Mouse (Mus musculus): ENCODE results near the gene Nup54.

Nup54 gene

GRCm38 (mm10) chr5:92375368-92375767 lies 59.7 kb downstream of the Nup54 start:
- no peak for DNase-seq (ENCODE audit: low spot score)

- no peak for DNase-seq (ENCODE audit: low spot score)
These were observed 60.3 kb downstream of the Nup54 start for GRCm38 (mm10) chr5:92374721-92375142.

DNA sequence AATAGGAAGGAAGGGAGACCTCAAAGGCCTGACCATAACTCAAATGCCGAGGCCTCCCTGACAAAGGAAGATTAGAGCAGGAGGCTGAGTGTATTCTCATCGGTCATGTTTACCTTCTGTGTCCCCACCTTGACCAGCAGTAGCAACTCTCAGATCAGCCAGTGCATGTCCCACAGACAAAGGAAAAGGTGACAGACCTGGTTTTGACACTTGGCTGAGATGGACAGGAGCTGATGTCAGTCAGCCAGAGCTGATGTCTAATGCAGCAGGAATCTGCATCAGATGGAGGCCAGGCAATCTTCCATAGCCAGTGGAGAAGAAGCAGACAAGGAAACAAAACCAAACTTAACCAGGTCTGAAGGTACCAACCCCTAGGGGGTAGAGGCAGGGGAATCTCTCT lies 62.4 kb downstream of the Nup54 start:
- no peak for DNase-seq (ENCODE audit: low spot score)

- no peak for DNase-seq (ENCODE audit: low spot score)
These were observed 63.5 kb downstream of the Nup54 start for GRCm38 (mm10) chr5:92371361-92371976.

- no peak for DNase-seq (ENCODE audit: low spot score)
These were observed 64.1 kb downstream of the Nup54 start for GRCm38 (mm10) chr5:92370891-92371290.

DNA sequence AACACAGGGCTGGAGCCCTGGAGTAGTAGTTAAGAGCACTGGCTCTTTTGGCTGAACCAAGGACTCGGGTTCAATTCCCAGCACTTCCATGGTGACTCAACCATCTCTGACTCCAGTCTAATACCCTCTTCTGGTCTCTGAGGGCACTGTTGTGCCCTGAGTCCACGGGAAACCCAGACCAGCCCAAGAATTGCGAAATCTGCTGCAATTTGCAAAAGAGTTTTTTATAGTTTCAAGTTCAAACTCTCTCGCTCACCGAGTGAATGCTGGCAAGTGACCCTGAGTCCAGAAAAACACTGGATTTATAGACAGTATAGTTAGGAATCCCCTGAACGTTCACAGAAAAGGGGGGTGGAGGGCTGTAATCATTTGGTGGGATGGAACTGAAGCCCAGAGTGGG lies 64.6 kb downstream of the Nup54 start:
- no peak for DNase-seq (ENCODE audit: low spot score)

DNA sequence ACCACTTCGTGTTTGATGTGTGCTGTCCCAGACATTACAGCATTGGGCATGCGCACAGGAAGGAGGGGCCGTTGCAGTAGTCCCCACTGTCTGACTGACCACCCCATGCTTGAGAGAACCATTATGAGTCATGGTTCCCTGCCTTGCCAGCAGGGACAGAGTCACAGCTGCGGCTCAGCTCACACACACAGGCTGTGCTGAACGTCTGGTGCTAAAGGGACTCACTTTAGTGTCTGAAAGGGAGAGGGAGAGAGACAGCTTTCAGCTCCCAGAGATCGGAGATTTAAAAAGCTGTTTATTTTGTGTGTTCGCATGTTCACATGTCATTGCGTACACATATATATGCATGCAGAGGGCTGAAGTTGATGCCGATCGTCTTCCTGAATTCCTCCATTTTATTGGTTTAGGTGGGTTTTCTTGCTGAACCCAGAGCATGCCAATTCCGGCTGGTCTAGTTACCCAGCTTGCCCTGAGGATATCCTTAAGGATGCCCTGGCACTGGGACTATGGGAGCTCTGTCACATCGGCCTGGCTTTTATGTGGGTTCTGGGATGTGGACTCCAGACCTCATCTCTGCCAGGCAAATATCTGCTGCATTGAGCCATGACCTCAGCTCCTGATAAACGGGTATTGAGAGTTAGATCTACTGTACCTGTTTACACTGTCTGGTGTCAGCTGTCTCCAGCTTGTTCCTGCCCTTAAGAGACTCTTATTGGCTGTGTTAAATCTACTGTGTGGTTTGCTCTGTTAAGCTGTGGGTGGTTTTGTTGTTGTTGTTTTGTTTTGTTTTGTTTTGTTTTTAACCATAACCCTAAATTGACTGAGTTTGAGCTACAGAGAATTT lies 65.6 kb downstream of the Nup54 start:
- DNase-seq (ENCODE audit: low spot score), result no peak

DNA sequence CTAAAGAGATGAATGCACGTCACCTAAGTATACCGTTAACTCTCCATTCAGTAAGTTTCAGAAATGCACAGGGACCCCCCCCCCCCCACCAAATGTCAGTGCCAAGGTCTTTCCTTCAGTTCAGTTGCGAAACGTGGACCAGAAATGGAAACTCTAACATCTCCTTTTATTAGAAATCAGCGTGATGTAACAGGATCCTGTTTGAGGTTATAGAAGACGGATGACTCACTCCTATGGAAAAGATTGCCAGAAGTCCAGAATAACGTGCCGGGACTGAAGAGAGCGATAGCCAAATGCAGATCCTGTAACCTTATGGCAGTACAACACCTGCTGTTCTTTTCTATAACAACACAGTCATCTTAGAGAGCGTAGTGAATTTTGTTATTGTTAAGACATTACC lies 66.6 kb downstream of the Nup54 start:
- no peak for DNase-seq (ENCODE audit: low spot score)

DNA sequence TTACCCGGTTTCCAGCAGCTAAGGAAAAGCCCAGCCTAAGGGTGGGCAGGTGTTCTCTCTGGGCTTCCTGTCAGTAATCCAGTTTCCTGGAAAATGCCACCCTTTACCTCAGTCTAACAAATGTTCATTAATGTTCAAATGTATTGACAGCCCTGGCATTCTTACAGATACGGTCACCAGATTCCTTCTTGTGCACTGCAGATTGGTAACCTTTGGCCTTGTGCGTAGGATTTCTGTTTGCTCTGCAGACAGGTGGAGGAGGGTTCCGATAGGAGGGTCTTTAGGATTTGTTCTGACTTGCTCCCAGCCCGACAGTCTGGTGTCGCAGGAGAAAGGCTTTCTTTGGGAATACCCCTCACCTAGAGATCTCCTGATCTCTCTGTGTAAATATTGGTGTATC lies 68.5 kb downstream of the Nup54 start:
- no peak for DNase-seq (ENCODE audit: low spot score)
